Mouse (Mus musculus): Measurements from ENCODE around the gene Zfp618.

The Zfp618 gene

GRCm38 (mm10) chr4:63031240-63031639, 65.9 kb downstream of the Zfp618 start:
- DNase-seq (ENCODE audit: low read depth, low spot score): no peak

- no peak for DNase-seq (ENCODE audit: low read depth, low spot score)
These were observed 67.2 kb downstream of the Zfp618 start for GRCm38 (mm10) chr4:63032581-63033006.

- DNase-seq (ENCODE audit: low read depth, low spot score): no peak
These were observed 68.4 kb downstream of the Zfp618 start for GRCm38 (mm10) chr4:63033724-63034123.

GRCm38 (mm10) chr4:63035991-63036390, 70.6 kb downstream of the Zfp618 start:
- no peak for DNase-seq (ENCODE audit: low read depth, low spot score)

- DNase-seq (ENCODE audit: low read depth, low spot score): no peak
These were observed 71.4 kb downstream of the Zfp618 start for GRCm38 (mm10) chr4:63036790-63037189.

- no peak for DNase-seq (ENCODE audit: low read depth, low spot score)
These were observed 72.2 kb downstream of the Zfp618 start for GRCm38 (mm10) chr4:63037555-63037954.

- no peak for DNase-seq (ENCODE audit: low read depth, low spot score)
These were observed 72.9 kb downstream of the Zfp618 start for GRCm38 (mm10) chr4:63038265-63038664.

GRCm38 (mm10) chr4:63038937-63039336, 73.6 kb downstream of the Zfp618 start:
- DNase-seq (ENCODE audit: low read depth, low spot score): no peak

- no peak for DNase-seq (ENCODE audit: low read depth, low spot score)
These were observed 83.2 kb downstream of the Zfp618 start for GRCm38 (mm10) chr4:63048606-63049005.

GRCm38 (mm10) chr4:63049596-63050318, 84.4 kb downstream of the Zfp618 start:
- no peak for DNase-seq (ENCODE audit: low read depth, low spot score)

- no peak for DNase-seq (ENCODE audit: low read depth, low spot score)
These were observed 84.9 kb downstream of the Zfp618 start for GRCm38 (mm10) chr4:63050319-63050676.

- DNase-seq (ENCODE audit: low read depth, low spot score): no peak
These were observed 85.6 kb downstream of the Zfp618 start for GRCm38 (mm10) chr4:63050949-63051348.

- DNase-seq (ENCODE audit: low read depth, low spot score): no peak
These were observed 86.7 kb downstream of the Zfp618 start for GRCm38 (mm10) chr4:63051940-63052661.

GRCm38 (mm10) chr4:63052662-63053033, 87.3 kb downstream of the Zfp618 start:
- no peak for DNase-seq (ENCODE audit: low read depth, low spot score)

- no peak for DNase-seq (ENCODE audit: low read depth, low spot score)
These were observed 89.9 kb downstream of the Zfp618 start for GRCm38 (mm10) chr4:63055216-63055745.

GRCm38 (mm10) chr4:63056641-63057415, 91.5 kb downstream of the Zfp618 start:
- DNase-seq (ENCODE audit: low read depth, low spot score): no peak

GRCm38 (mm10) chr4:63057581-63057980, 92.2 kb downstream of the Zfp618 start:
- DNase-seq (ENCODE audit: low read depth, low spot score): no peak

- DNase-seq (ENCODE audit: low read depth, low spot score): no peak
These were observed 93.3 kb downstream of the Zfp618 start for GRCm38 (mm10) chr4:63058686-63059085.

GRCm38 (mm10) chr4:63060358-63060757, 95.0 kb downstream of the Zfp618 start:
- no peak for DNase-seq (ENCODE audit: low read depth, low spot score)

GRCm38 (mm10) chr4:63061411-63061810, 96.0 kb downstream of the Zfp618 start:
- DNase-seq (ENCODE audit: low read depth, low spot score): no peak

- no peak for DNase-seq (ENCODE audit: low read depth, low spot score)
These were observed 98.0 kb downstream of the Zfp618 start for GRCm38 (mm10) chr4:63063360-63063759.

GRCm38 (mm10) chr4:63064911-63065310, 99.5 kb downstream of the Zfp618 start:
- no peak for DNase-seq (ENCODE audit: low read depth, low spot score)

Measured in retina, postnatal 7 days (tissue).